Mouse (Mus musculus): ENCODE measurements at regions not wholly inside any gene's neighbourhood (a gene's known extent, or its start where the extent isn't known, plus 50 kb on each side); places are given as distances from the start of the nearest gene placed in this dataset.

GRCm38 (mm10) chr5:90706350-90706749 is 52.8 kb upstream of the Cxcl5 start:
- no peak for ATAC-seq (replicated peaks in 1 of 2; ENCODE audit: insufficient read depth in 1 of 2, low FRiP score in 2 of 2, low TSS enrichment in 1 of 2, low read depth in 1 of 2, poor library complexity in 2 of 2, severe bottlenecking in 2 of 2)

- ATAC-seq (replicated peaks in 1 of 2; ENCODE audit: insufficient read depth in 1 of 2, low FRiP score in 2 of 2, low TSS enrichment in 1 of 2, low read depth in 1 of 2, poor library complexity in 2 of 2, severe bottlenecking in 2 of 2), result no peak
Measured at GRCm38 (mm10) chr5:90703653-90704052, 55.5 kb upstream of the Cxcl5 start.

GRCm38 (mm10) chr5:90700178-90700577 is 59.0 kb upstream of the Cxcl5 start:
- ATAC-seq (replicated peaks in 1 of 2; ENCODE audit: insufficient read depth in 1 of 2, low FRiP score in 2 of 2, low TSS enrichment in 1 of 2, low read depth in 1 of 2, poor library complexity in 2 of 2, severe bottlenecking in 2 of 2), result peak; percentile 44 to 73; a peak in 2 of 4 replicates

- ATAC-seq (replicated peaks in 1 of 2; ENCODE audit: insufficient read depth in 1 of 2, low FRiP score in 2 of 2, low TSS enrichment in 1 of 2, low read depth in 1 of 2, poor library complexity in 2 of 2, severe bottlenecking in 2 of 2), result peak; percentile 72 to 82
Measured at GRCm38 (mm10) chr5:90696064-90696463, 55.6 kb upstream of the Rassf6 start.

- 0 out of 4 replicates have a peak, but pooled peaks of 1 of the 2 experiments have one; percentile 5 for ATAC-seq (replicated peaks in 1 of 2; ENCODE audit: insufficient read depth in 1 of 2, low FRiP score in 2 of 2, low TSS enrichment in 1 of 2, low read depth in 1 of 2, poor library complexity in 2 of 2, severe bottlenecking in 2 of 2)
Measured at GRCm38 (mm10) chr5:90694431-90694830, 54.0 kb upstream of the Rassf6 start.

GRCm38 (mm10) chr5:90690746-90691145 is 50.3 kb upstream of the Rassf6 start:
- no peak for ATAC-seq (replicated peaks in 1 of 2; ENCODE audit: insufficient read depth in 1 of 2, low FRiP score in 2 of 2, low TSS enrichment in 1 of 2, low read depth in 1 of 2, poor library complexity in 2 of 2, severe bottlenecking in 2 of 2)
